Mouse (Mus musculus): ENCODE measurements around the gene Ddx39. TPM values are rescaled to one million over a fixed set of nuclear protein-coding genes. Genes with fewer than 3 reads are reported as not detected.
A peak's percentile ranks its signal among the peaks of the same experiment; 100 is the strongest.

Ddx39 gene
- polyA plus RNA-seq, 1 experiment from 2014 or later = 141 TPM

- ATAC-seq (ENCODE audit: insufficient number of reproducible peaks, insufficient read depth, low FRiP score, low read depth) = no peak
Measured at GRCm38 (mm10) chr8:83723447-83724083, 8.6 kb downstream of the Ddx39 start.

GRCm38 (mm10) chr8:83724697-83725482 is 9.9 kb downstream of the Ddx39 start:
- H3K27me3 ChIP-seq (ENCODE audit: control insufficient read depth, insufficient read depth, low read length) = no peaks in the 10 kb centered on the region
- H3K4me3 ChIP-seq (ENCODE audit: low read depth, low read length) = no peak overlapping the region
- H3K36me3 ChIP-seq (ENCODE audit: control insufficient read depth, insufficient read depth, low read length) = peaks cover 65% of the 10 kb centered on the region
- no peaks in the 10 kb centered on the region for H3K9me3 ChIP-seq (ENCODE audit: control insufficient read depth, low read depth, low read length)
- H3K27ac ChIP-seq (ENCODE audit: low read length) = no peak overlapping the region
- no peaks in the 10 kb centered on the region for H3K4me1 ChIP-seq (ENCODE audit: control insufficient read depth, insufficient read depth, low read length)
- H3K4me2 ChIP-seq (replicated peaks; ENCODE audit: low read depth, low read length) = no peak overlapping the region
- H3K9ac ChIP-seq (replicated peaks; ENCODE audit: low read depth, low read length) = no peak overlapping the region
- peak; percentile 64; the same call in 1 of the 2 replicates for ATAC-seq (ENCODE audit: insufficient number of reproducible peaks, insufficient read depth, low FRiP score, low read depth)
- 40% methylated on average over 15 of the region's 15 CpGs for WGBS

More at GRCm38 (mm10) chr8:83723447-83724083, 8.6 kb downstream of the Ddx39 start:
- WGBS = 80% methylated on average over 11 of the region's 11 CpGs
- H3K9ac ChIP-seq (replicated peaks; ENCODE audit: low read depth, low read length) = no peak overlapping the region
- no peaks in the 10 kb centered on the region for H3K9me3 ChIP-seq (ENCODE audit: control insufficient read depth, low read depth, low read length)
- no peak overlapping the region for H3K4me3 ChIP-seq (ENCODE audit: low read depth, low read length)
- H3K27me3 ChIP-seq (ENCODE audit: control insufficient read depth, insufficient read depth, low read length) = no peaks in the 10 kb centered on the region
- no peak overlapping the region for H3K27ac ChIP-seq (ENCODE audit: low read length)
- peaks cover 66% of the 10 kb centered on the region for H3K36me3 ChIP-seq (ENCODE audit: control insufficient read depth, insufficient read depth, low read length)
- H3K4me1 ChIP-seq (ENCODE audit: control insufficient read depth, insufficient read depth, low read length) = no peaks in the 10 kb centered on the region
- H3K4me2 ChIP-seq (replicated peaks; ENCODE audit: low read depth, low read length) = no peak overlapping the region

- Histone ChIP-seq H3K27ac (ENCODE audit: low read length) (no peak overlapping the region), H3K4me3 (ENCODE audit: low read depth, low read length) (no peak overlapping the region), H3K36me3 (ENCODE audit: control insufficient read depth, insufficient read depth, low read length) (peaks cover 58% of the 10 kb centered on the region), H3K4me2 (replicated peaks; ENCODE audit: low read depth, low read length) (no peak overlapping the region), H3K4me1 (ENCODE audit: control insufficient read depth, insufficient read depth, low read length) (no peaks in the 10 kb centered on the region), H3K9me3 (ENCODE audit: control insufficient read depth, low read depth, low read length) (no peaks in the 10 kb centered on the region), H3K27me3 (ENCODE audit: control insufficient read depth, insufficient read depth, low read length) (no peaks in the 10 kb centered on the region), H3K9ac (replicated peaks; ENCODE audit: low read depth, low read length) (no peak overlapping the region)
- 92% methylated on average over 8 of the region's 8 CpGs for WGBS
- no peak for ATAC-seq (ENCODE audit: insufficient number of reproducible peaks, insufficient read depth, low FRiP score, low read depth)
Measured at GRCm38 (mm10) chr8:83725521-83726102, 10.6 kb downstream of the Ddx39 start.

GRCm38 (mm10) chr8:83729009-83729807 is 14.2 kb downstream of the Ddx39 start:
- Histone ChIP-seq H3K4me2 (replicated peaks; ENCODE audit: low read depth, low read length) (no peak overlapping the region), H3K9me3 (ENCODE audit: control insufficient read depth, low read depth, low read length) (no peaks in the 10 kb centered on the region), H3K4me1 (ENCODE audit: control insufficient read depth, insufficient read depth, low read length) (no peaks in the 10 kb centered on the region), H3K27ac (ENCODE audit: low read length) (no peak overlapping the region), H3K36me3 (ENCODE audit: control insufficient read depth, insufficient read depth, low read length) (peaks cover 28% of the 10 kb centered on the region), H3K9ac (replicated peaks; ENCODE audit: low read depth, low read length) (no peak overlapping the region), H3K4me3 (ENCODE audit: low read depth, low read length) (no peak overlapping the region), H3K27me3 (ENCODE audit: control insufficient read depth, insufficient read depth, low read length) (no peaks in the 10 kb centered on the region)
- peak; percentile 43; the same call in 1 of the 2 replicates for ATAC-seq (ENCODE audit: insufficient number of reproducible peaks, insufficient read depth, low FRiP score, low read depth)
- 74% methylated on average over 11 of the region's 11 CpGs for WGBS

- Histone ChIP-seq H3K9me3 (ENCODE audit: control insufficient read depth, low read depth, low read length) (no peaks in the 10 kb centered on the region), H3K36me3 (ENCODE audit: control insufficient read depth, insufficient read depth, low read length) (peaks cover 10% of the 10 kb centered on the region), H3K9ac (replicated peaks; ENCODE audit: low read depth, low read length) (no peak overlapping the region), H3K4me3 (ENCODE audit: low read depth, low read length) (no peak overlapping the region), H3K4me2 (replicated peaks; ENCODE audit: low read depth, low read length) (no peak overlapping the region), H3K27ac (ENCODE audit: low read length) (no peak overlapping the region), H3K27me3 (ENCODE audit: control insufficient read depth, insufficient read depth, low read length) (no peaks in the 10 kb centered on the region), H3K4me1 (ENCODE audit: control insufficient read depth, insufficient read depth, low read length) (no peaks in the 10 kb centered on the region)
- no peak for ATAC-seq (ENCODE audit: insufficient number of reproducible peaks, insufficient read depth, low FRiP score, low read depth)
- WGBS = 80% methylated on average over 5 of the region's 5 CpGs
Measured at GRCm38 (mm10) chr8:83731906-83732305, 16.9 kb downstream of the Ddx39 start.

- peaks cover 6% of the 10 kb centered on the region for H3K4me1 ChIP-seq (ENCODE audit: control insufficient read depth, insufficient read depth, low read length)
- no peaks in the 10 kb centered on the region for H3K27me3 ChIP-seq (ENCODE audit: control insufficient read depth, insufficient read depth, low read length)
- no peaks in the 10 kb centered on the region for H3K9me3 ChIP-seq (ENCODE audit: control insufficient read depth, low read depth, low read length)
- no peak overlapping the region for H3K4me3 ChIP-seq (ENCODE audit: low read depth, low read length)
- H3K36me3 ChIP-seq (ENCODE audit: control insufficient read depth, insufficient read depth, low read length) = peaks cover 6% of the 10 kb centered on the region
- H3K4me2 ChIP-seq (replicated peaks; ENCODE audit: low read depth, low read length) = no peak overlapping the region
- 70% methylated on average over 6 of the region's 6 CpGs for WGBS
- no peak overlapping the region for H3K9ac ChIP-seq (replicated peaks; ENCODE audit: low read depth, low read length)
- ATAC-seq (ENCODE audit: insufficient number of reproducible peaks, insufficient read depth, low FRiP score, low read depth) = no peak
- H3K27ac ChIP-seq (ENCODE audit: low read length) = no peak overlapping the region
Measured at GRCm38 (mm10) chr8:83732919-83733318, 17.9 kb downstream of the Ddx39 start.

GRCm38 (mm10) chr8:83736681-83737080 is 21.7 kb downstream of the Ddx39 start:
- ATAC-seq (ENCODE audit: insufficient number of reproducible peaks, insufficient read depth, low FRiP score, low read depth) = no peak
- Histone ChIP-seq H3K4me2 (replicated peaks; ENCODE audit: low read depth, low read length) (no peak overlapping the region), H3K9ac (replicated peaks; ENCODE audit: low read depth, low read length) (no peak overlapping the region), H3K9me3 (ENCODE audit: control insufficient read depth, low read depth, low read length) (no peaks in the 10 kb centered on the region), H3K4me1 (ENCODE audit: control insufficient read depth, insufficient read depth, low read length) (peaks cover 38% of the 10 kb centered on the region), H3K27me3 (ENCODE audit: control insufficient read depth, insufficient read depth, low read length) (no peaks in the 10 kb centered on the region), H3K4me3 (ENCODE audit: low read depth, low read length) (no peak overlapping the region), H3K27ac (ENCODE audit: low read length) (no peak overlapping the region), H3K36me3 (ENCODE audit: control insufficient read depth, insufficient read depth, low read length) (no peaks in the 10 kb centered on the region; the same call in 1 of the 2 replicates)
- 92% methylated on average over 4 of the region's 4 CpGs for WGBS

- Histone ChIP-seq H3K36me3 (ENCODE audit: control insufficient read depth, insufficient read depth, low read length) (no peaks in the 10 kb centered on the region; the same call in 1 of the 2 replicates), H3K9ac (replicated peaks; ENCODE audit: low read depth, low read length) (no peak overlapping the region), H3K4me3 (ENCODE audit: low read depth, low read length) (no peak overlapping the region), H3K9me3 (ENCODE audit: control insufficient read depth, low read depth, low read length) (no peaks in the 10 kb centered on the region), H3K4me2 (replicated peaks; ENCODE audit: low read depth, low read length) (no peak overlapping the region), H3K27me3 (ENCODE audit: control insufficient read depth, insufficient read depth, low read length) (no peaks in the 10 kb centered on the region), H3K27ac (ENCODE audit: low read length) (0 out of 2 replicates have a peak overlapping the region, but pooled peaks have one; percentile 61), H3K4me1 (ENCODE audit: control insufficient read depth, insufficient read depth, low read length) (peaks cover 38% of the 10 kb centered on the region)
- WGBS = 84% methylated on average over 4 of the region's 4 CpGs
- ATAC-seq (ENCODE audit: insufficient number of reproducible peaks, insufficient read depth, low FRiP score, low read depth) = no peak
Measured at GRCm38 (mm10) chr8:83737346-83737745, 22.4 kb downstream of the Ddx39 start.

All from stomach, embryonic 14.5 days (tissue).